Mouse (Mus musculus) lung, embryonic 14.5 days (tissue): ENCODE measurements around the gene Trim26. TPM values are rescaled to one million over a fixed set of nuclear protein-coding genes. Genes with fewer than 3 reads are reported as not detected.
A peak's percentile ranks its signal among the peaks of the same experiment; 100 is the strongest.

Experiments used
- ATAC-seq: fragments of 200-750 bp; cut with Nextera tagmentation; 2 replicates; pipeline ENCODE4 v1.8.0; 2017; ENCODE audit warnings: mild to moderate bottlenecking, moderate TSS enrichment, moderate library complexity; ENCODE audit not compliant: insufficient read depth
- DNase-seq: peaks from one replicate; pipeline ENCODE4 v3.0.0-alpha.2; 2015
- H3K27ac ChIP-seq: fragments of 300-500 bp; sonication (generic); 2 replicates; pipeline ENCODE4 v1.5.1; 2014; ENCODE audit warnings: low read depth, mild to moderate bottlenecking, moderate library complexity
- H3K27me3 ChIP-seq: fragments of 300-500 bp; sonication (generic); 2 replicates; pipeline ENCODE4 v1.6.1; 2014; ENCODE audit warnings: low read length, control low read depth; ENCODE audit not compliant: insufficient read depth
- H3K36me3 ChIP-seq: fragments of 300-500 bp; sonication (generic); 2 replicates; pipeline ENCODE4 v1.6.1; 2014; ENCODE audit warnings: control low read depth; ENCODE audit not compliant: insufficient read depth
- H3K4me1 ChIP-seq: fragments of 300-500 bp; sonication (generic); 2 replicates; pipeline ENCODE4 v1.6.1; 2014; ENCODE audit warnings: antibody characterized with exemption, control low read depth; ENCODE audit not compliant: insufficient read depth
- H3K4me2 ChIP-seq: fragments of 300-500 bp; sonication (generic); 2 replicates; pipeline ENCODE4 v1.6.1; 2014; ENCODE audit warnings: mild to moderate bottlenecking
- H3K4me3 ChIP-seq: fragments of 300-500 bp; sonication (generic); 2 replicates; pipeline ENCODE4 v1.5.1; 2014; ENCODE audit warnings: low read depth, low read length
- H3K9ac ChIP-seq: fragments of 300-500 bp; sonication (generic); 2 replicates; pipeline ENCODE4 v1.6.1; 2014
- H3K9me3 ChIP-seq: fragments of 300-500 bp; sonication (generic); 2 replicates; pipeline ENCODE4 v1.6.1; 2016; ENCODE audit warnings: low read depth, low read length, control low read depth
- CTCF ChIP-seq: IDR thresholded peaks from 2 replicates; pipeline ENCODE4 v1.5.1; 2016; ENCODE audit warnings: antibody characterized with exemption, low read depth
- WGBS: fragments of 180-500 bp; shearing (Covaris S2); extraction: QIAGEN DNeasy Blood & Tissue Kit; methylation state at CpG from one replicate; pipeline ENCODE4 v1.1.7; 2014; 5-methylcytosine and 5-hydroxymethylcytosine counted together
- polyA plus RNA-seq: library from polyadenylated mRNA; unstranded; fragments of >200 nt; fragmentation: Nextera tagmentation; extraction: Ambion mirVana; gene quantifications from 2 replicates; pipeline ENCODE4 v1.2.1, GENCODE M21; 2014

The Trim26 gene
- polyA plus RNA-seq, 1 experiment from 2014 or later, result 35.0 TPM

DNA sequence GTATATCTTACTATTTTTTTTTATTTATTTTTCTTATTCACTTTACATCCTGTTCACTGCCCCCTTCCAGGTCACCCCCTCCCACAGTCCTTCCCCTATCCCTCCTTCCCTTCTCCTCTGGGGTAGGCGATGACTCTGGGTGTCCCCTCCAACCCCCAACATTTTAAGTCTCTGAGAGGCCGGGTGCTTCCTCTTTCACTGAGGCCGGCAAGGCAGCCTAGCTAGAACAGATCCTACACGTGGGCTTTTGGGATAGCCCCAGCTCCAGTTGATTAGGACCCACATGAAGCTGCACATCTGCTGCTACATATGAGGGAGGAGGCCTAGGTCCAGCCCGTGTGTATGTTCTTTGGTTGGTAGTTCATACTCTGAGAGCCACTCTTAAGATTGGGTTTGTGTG is 2.1 kb downstream of the Trim26 start:
- no peak for DNase-seq
- H3K27me3 ChIP-seq, result no peaks in the 10 kb centered on the region
- no peak overlapping the region for H3K4me2 ChIP-seq
- ATAC-seq, result no peak
- H3K27ac ChIP-seq, result no peak overlapping the region
- TF ChIP-seq CTCF, result no peak
- no peaks in the 10 kb centered on the region for H3K9me3 ChIP-seq
- H3K4me1 ChIP-seq, result peaks cover 6% of the 10 kb centered on the region; the same call in 1 of the 2 replicates
- H3K9ac ChIP-seq, result no peak overlapping the region
- H3K36me3 ChIP-seq, result 0 out of 2 replicates have a peak, but pooled peaks cover 4% of the 10 kb centered on the region
- 81% methylated on average over 5 of the region's 5 CpGs for WGBS
- no peak overlapping the region for H3K4me3 ChIP-seq

GRCm38 (mm10) chr17:36839931-36840330 is 3.0 kb downstream of the Trim26 start:
- no peak overlapping the region for H3K4me2 ChIP-seq
- H3K27ac ChIP-seq, result no peak overlapping the region
- no peak for TF ChIP-seq CTCF
- H3K4me1 ChIP-seq, result peaks cover 6% of the 10 kb centered on the region; the same call in 1 of the 2 replicates
- 0 out of 2 replicates have a peak, but pooled peaks cover 4% of the 10 kb centered on the region for H3K36me3 ChIP-seq
- ATAC-seq (no peak), DNase-seq (no peak)
- H3K9me3 ChIP-seq, result no peaks in the 10 kb centered on the region
- no peaks in the 10 kb centered on the region for H3K27me3 ChIP-seq
- H3K4me3 ChIP-seq, result no peak overlapping the region
- WGBS, result 70% methylated on average over 3 of the region's 3 CpGs
- H3K9ac ChIP-seq, result no peak overlapping the region

DNA sequence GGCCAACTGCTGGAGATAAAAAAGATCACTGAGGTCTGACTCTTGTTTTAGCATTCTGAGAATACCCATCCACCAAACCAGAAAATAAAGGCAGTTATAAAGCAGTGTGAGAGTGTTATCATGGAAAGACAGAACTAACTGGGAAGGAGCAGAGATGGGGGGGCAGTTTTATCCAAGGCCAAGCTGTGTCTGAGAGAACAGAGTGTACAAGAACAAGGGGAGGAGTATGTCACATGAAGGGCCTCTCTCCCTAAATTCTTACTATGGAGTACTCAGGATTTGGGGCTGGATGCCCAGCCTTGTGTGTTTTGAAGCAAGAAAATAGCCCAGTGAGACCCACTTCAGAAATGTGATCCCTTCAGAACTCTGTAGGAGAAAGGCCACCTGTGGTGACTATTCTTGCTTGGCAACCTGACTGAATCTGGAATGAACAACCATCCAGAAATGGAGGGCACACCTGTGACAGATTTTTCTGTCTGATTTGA is 4.1 kb downstream of the Trim26 start:
- no peak for ATAC-seq
- no peak for DNase-seq
- Histone ChIP-seq H3K9ac (no peak overlapping the region), H3K4me3 (no peak overlapping the region), H3K4me1 (peaks cover 5% of the 10 kb centered on the region; the same call in 1 of the 2 replicates), H3K4me2 (no peak overlapping the region), H3K27me3 (no peaks in the 10 kb centered on the region), H3K9me3 (no peaks in the 10 kb centered on the region), H3K27ac (no peak overlapping the region), H3K36me3 (0 out of 2 replicates have a peak, but pooled peaks cover 4% of the 10 kb centered on the region)
- TF ChIP-seq CTCF, result no peak

DNA sequence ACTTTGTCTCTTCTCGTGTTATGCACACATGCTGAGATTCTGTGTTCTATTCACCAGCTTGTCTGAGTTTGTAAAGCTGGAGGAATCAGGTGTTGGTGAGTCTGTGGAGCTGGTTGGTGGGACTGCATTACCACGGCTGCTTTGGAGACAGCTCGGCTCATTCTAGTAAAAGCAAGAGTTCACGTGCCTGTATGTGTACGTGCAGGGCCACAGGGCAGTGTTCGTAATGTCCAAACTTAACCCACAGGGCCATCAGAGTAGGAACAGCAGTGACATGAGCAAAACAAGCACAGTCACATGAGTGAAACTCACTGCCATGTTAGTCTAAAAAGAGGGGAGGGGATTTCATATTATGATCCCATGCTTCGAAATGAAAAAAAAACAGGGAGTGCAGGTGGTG is 6.8 kb downstream of the Trim26 start:
- H3K27me3 ChIP-seq, result no peaks in the 10 kb centered on the region
- H3K4me2 ChIP-seq, result no peak overlapping the region
- no peaks in the 10 kb centered on the region for H3K9me3 ChIP-seq
- TF ChIP-seq CTCF, result no peak
- no peak overlapping the region for H3K27ac ChIP-seq
- WGBS, result 84% methylated on average over 7 of the region's 7 CpGs
- no peaks in the 10 kb centered on the region for H3K4me1 ChIP-seq
- no peak for DNase-seq
- no peak overlapping the region for H3K4me3 ChIP-seq
- no peak for ATAC-seq
- H3K36me3 ChIP-seq, result 0 out of 2 replicates have a peak, but pooled peaks cover 4% of the 10 kb centered on the region
- no peak overlapping the region for H3K9ac ChIP-seq

DNA sequence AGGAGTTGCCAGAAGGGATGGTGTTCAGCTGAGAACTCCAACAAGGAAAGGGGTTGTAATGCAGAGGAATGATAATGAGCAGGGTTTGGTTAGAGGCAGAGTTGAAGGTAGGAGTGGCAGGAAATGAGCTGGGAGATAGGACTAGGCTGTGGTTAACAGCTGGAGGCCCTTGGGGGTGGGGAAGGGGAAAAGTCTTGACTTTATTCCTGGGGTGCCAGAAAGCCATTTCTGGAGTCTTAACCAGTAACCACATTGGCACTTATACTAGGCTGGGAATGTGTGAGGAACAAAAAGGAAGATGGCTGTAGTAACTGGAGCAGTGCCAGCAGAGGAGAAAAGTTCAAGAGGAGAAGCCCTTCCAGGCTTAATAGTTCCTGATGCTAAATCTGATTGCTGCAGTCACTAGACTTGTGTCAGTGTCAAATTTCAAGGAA is 7.4 kb downstream of the Trim26 start:
- Histone ChIP-seq H3K4me1 (no peaks in the 10 kb centered on the region), H3K4me3 (no peak overlapping the region), H3K9ac (no peak overlapping the region), H3K36me3 (0 out of 2 replicates have a peak, but pooled peaks cover 4% of the 10 kb centered on the region), H3K27me3 (no peaks in the 10 kb centered on the region), H3K27ac (no peak overlapping the region), H3K9me3 (no peaks in the 10 kb centered on the region), H3K4me2 (no peak overlapping the region)
- no peak for TF ChIP-seq CTCF
- peak; percentile 22 for DNase-seq
- 0 out of 2 replicates have a peak, but pooled peaks have one; percentile 8 for ATAC-seq

- WGBS, result 49% methylated on average over 1 of the region's 1 CpGs
- H3K27me3 ChIP-seq, result no peaks in the 10 kb centered on the region
- H3K4me3 ChIP-seq, result no peak overlapping the region
- 0 out of 2 replicates have a peak, but pooled peaks cover 4% of the 10 kb centered on the region for H3K36me3 ChIP-seq
- H3K9ac ChIP-seq, result no peak overlapping the region
- DNase-seq (no peak), ATAC-seq (no peak)
- no peaks in the 10 kb centered on the region for H3K9me3 ChIP-seq
- no peaks in the 10 kb centered on the region for H3K4me1 ChIP-seq
- TF ChIP-seq CTCF, result no peak
- H3K27ac ChIP-seq, result no peak overlapping the region
- H3K4me2 ChIP-seq, result no peak overlapping the region
Observed at GRCm38 (mm10) chr17:36844725-36845124, 7.8 kb downstream of the Trim26 start.

- H3K27me3 ChIP-seq, result no peaks in the 10 kb centered on the region
- H3K4me2 ChIP-seq, result no peak overlapping the region
- H3K9ac ChIP-seq, result no peak overlapping the region
- H3K36me3 ChIP-seq, result peaks cover 28% of the 10 kb centered on the region
- no peak overlapping the region for H3K4me3 ChIP-seq
- no peak for TF ChIP-seq CTCF
- no peaks in the 10 kb centered on the region for H3K9me3 ChIP-seq
- no peak for DNase-seq
- 81% methylated on average over 5 of the region's 5 CpGs for WGBS
- no peak for ATAC-seq
- no peak overlapping the region for H3K27ac ChIP-seq
- H3K4me1 ChIP-seq, result no peaks in the 10 kb centered on the region
Observed at GRCm38 (mm10) chr17:36848911-36849310, 12.0 kb downstream of the Trim26 start.
